Mouse (Mus musculus): ENCODE data around the gene Xbp1.
A peak's percentile ranks its signal among the peaks of the same experiment; 100 is the strongest.
"Not testable (repeated sequence)": the region's sequence is repeated elsewhere in the genome, so short reads cannot be mapped to it uniquely, and the experiment has no call there.

Gene Xbp1

DNA sequence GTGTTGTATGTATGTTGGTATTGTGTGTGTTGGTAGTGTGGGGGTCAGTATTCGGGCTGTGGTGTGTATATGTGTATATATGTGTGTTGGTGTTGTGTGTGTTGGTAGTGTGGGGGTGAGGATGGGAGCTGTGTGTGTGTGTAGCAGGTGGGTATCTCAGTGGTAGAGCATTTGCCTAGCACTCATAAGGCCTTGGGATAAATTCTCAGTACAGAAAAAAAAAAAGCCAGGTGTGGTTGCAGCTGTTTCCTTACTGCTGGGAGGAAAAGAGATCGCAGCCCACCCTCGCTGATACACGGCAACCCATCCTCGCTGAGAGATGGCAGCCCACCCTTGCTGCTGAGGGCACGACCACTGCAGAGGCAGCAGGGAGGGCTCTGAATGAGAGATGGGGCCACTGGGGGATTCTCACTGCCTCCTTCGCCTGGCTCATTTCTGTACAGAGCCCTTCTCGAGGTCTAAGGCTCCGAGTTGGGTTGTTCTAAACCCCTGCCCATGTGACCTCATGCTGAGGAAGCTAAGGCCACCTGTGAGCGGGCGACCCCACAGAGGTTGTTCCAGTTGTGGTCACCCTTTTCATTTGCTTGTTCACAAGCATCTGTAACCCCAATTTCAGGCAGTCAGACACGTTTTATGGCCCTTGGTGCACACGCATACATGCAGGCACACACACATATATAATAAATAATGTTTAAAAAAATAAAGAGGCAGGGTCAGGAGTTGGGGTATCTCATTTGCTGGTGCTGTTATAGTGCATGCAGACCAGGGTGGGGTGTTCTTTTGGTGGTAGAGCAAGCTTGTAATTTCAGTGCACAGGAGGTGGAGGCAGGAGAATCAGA lies 19.3 kb upstream of the Xbp1 start:
- no peak for DNase-seq (ENCODE audit: extremely low read depth, low read depth)

DNA sequence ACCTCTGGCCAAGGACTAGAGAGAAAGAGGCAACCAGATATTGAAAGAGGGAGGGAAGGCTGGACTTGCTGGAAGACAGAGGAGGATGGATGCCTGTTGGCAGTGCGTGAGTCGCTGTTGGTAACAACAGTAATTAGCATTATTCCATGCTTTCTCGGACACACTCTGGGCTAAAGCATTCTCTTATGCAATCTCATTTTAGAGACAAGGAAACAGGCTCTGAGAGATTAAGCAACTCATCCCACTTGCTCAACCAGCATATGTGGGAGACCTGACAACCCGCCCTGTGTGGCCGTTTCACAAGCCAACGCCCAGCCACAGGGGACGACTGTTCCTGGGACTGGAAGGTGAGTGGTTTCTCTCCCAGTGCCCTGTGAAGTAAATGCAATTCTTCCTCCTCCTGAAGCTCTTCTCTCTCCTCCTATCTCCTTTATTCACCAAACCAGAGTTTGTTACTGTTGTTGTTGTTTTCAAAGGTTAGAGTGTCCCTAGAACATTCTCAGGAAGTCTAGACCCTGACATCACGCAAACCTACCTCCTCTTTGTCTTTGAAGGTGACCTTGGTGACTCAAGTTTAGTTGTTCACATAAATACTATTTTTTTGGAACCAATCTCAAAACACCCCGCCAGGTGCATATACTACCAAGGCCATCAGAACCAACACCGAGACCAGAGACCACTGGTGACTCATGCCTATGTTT lies 18.0 kb upstream of the Xbp1 start:
- no peak for DNase-seq (ENCODE audit: extremely low read depth, low read depth)

DNA sequence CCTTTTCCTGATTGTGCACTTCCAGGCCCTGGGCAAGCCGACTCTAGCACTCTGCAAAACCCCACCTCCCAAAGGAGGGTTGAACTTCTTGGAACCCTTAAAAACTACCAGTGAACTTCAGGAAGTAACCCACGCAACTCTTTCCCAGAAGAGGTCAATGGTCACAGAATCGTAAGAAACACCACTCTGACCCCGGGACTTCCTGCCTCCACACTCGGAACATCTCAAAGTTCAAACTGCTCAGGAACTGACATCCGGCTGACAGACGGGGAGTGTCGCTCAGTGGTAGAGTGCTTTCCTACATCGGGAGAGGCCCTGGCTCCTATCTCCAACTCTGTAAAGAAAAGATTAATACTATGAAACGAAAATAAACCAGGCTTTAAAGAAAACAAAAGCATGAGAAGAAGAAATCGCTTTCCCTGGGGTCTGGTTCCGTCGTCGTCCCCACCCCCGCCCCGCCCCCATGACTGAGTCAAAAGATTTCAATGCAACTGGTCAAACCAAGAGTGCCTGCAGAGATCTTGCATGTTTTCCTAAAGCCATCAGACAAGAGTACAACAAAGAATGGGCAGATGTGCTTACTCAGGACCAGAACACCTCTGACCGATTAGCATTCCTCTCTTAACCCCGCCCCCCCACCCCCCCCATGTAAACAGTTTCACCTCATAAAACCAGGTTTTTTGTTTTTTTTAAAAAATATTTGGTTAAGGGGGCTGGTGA lies 14.4 kb upstream of the Xbp1 start:
- peak; percentile 33 for DNase-seq (ENCODE audit: extremely low read depth, low read depth)

DNA sequence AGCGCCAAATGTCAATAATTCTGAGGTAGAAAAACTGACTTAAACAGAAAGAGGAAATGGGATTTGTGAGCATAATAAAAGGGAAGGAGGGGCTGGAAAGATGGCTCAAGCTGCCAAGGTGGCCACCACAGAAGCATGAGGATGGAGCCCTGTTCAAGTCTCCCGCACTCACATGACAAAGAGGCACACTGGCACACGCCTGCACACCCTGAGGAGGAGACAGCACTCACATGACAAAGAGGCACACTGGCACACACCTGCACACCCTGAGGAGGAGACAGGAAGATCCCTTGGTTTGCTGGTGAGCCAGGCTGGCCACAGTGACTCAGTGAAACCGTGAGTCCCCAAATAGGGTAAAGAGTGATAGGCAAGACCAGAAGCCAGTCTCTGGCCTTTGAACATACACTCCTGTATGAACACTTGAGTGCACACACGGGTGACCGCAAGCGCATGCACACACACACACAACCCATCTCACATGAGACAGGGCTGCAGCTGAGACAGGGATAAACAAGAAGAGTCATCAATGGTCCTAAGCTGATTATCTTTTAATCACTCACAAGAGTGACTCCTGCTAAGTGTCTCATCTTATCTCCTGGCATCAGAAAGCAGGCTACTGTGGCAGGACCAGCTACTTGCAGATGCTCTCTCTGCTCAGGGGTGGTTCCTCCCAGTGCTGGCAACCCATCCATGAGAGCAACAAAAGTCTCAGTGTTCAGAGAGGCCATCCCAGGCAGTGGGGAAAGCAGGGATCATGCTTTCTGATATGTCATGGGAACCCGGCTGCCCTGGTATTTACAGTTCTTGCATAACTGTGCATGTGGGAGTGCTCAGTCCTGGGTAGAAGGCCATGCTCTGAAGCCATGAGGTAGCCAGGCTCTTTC lies 11.0 kb upstream of the Xbp1 start:
- DNase-seq (ENCODE audit: extremely low read depth, low read depth), result no peak

DNA sequence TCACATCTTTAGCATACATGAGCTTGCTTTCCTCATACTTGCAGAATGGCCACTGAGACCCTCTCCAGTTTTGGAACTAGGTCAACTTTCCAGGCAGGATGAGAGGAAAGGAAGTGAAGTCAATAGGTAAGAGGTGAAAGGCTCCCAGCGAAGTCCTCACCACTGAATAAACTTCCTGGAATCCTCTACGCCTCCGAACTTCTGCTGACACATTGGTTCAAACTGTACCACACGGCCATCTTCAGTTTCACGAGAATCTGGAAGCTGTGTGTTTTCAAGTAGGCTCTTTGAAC lies 10.4 kb upstream of the Xbp1 start:
- no peak for DNase-seq (ENCODE audit: extremely low read depth, low read depth)

DNA sequence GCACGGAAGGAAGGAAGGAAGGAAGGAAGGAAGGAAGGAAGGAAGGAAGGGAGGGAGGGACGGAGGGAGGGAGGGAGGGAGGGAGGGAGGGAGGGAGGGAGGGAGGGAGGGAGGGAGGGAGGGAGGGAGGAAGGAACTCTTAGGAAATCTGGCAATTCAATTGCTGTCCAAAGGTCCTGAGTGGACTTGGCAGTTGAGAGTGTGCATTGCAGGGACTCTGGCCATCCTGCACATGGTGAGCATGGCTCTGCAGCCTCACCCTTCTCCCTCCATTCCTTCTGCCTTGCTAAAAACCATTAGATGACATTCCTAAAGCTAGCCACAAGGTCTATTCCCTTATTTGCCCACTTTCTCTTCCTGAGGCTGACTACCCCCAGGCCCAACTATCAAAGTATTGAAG lies 9.8 kb upstream of the Xbp1 start:
- DNase-seq (ENCODE audit: extremely low read depth, low read depth), result not testable (repeated sequence)

DNA sequence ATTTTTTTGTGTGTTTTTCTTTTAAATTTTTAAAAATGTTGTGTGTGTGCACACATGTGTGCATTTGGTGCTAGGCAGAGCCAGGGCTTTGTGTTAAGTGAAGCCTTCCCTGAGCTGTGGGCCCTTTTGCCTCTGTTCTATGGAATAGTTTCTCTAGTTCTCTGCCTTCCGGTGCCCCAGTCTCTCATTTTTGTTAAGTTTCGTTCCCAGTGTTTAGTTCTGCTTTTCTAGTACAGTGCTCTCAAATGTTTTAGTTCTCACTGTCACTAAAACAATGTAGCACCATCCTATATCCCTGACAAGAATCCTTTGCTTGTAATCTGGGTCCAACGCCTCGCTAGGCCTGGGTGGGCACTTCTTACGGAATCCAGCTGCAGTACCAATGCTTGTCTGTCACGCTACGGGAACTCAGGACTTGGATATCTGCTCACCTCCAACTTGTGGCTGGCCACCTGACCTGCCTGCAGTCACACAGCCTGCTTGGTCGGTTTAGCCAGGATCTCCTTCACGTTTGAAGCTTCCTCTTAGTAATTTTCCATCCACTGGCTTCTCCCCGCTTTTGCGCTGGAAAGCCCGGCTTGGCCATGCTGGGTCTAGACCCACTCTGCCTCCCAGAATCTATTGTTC lies 8.2 kb upstream of the Xbp1 start:
- DNase-seq (ENCODE audit: extremely low read depth, low read depth), result peak; percentile 27

DNA sequence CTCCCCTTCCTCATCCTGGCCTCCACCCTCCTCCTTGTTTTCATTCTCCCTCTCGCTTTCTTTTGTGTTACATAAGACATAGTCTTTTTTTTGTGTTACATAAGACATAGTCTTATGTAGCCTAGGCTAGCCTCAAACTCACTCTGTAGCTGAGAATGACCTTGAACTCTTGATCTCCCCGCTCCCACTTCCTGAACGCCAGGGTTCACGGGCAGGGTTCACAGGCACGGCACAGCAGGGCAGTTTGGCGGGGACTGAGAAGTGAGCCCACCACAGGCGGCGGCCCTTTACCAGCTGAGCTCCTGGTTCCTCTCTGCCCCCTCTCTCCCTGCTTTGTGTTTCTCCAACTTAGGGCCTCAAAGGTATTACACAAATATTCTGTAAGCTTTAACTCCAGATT lies 7.5 kb upstream of the Xbp1 start:
- no peak for DNase-seq (ENCODE audit: extremely low read depth, low read depth)

DNA sequence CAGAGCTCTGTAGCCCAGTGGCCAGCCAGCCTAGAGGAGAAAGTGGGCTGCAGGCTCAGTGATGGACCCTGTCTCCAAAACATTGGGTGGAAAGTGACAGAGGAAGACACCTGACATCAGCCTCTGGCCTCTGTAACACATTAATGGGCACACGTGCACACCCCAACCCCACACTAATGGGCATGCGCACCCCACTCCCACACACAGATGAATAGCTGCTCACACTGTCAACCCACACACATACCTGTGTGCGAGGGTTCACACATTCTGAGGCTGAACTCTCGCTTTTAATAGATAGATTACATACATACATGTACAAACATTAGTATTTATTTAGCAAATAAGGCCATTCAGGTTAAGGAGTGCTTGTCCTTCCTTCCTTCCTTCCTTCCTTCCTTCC lies 6.4 kb upstream of the Xbp1 start:
- no peak for DNase-seq (ENCODE audit: extremely low read depth, low read depth)

DNA sequence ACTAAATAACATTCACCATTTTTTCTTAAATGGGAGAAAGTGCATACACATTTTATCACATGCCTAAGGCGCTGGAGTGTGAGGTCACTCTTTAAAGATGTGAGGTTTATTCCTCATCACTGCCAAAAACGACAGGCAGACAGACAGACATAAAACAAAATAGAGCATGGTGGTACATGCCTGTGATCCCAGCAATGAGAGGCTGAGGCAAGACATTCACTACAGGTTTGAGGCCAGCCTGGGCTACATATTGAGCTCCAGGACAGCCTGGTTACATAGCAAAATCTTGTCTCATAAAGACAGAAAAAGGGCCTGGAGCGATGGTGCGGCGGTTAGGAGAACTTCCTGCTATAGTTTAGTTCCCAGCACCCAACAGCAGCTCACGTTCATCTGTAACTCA lies 5.3 kb upstream of the Xbp1 start:
- no peak for DNase-seq (ENCODE audit: extremely low read depth, low read depth)

DNA sequence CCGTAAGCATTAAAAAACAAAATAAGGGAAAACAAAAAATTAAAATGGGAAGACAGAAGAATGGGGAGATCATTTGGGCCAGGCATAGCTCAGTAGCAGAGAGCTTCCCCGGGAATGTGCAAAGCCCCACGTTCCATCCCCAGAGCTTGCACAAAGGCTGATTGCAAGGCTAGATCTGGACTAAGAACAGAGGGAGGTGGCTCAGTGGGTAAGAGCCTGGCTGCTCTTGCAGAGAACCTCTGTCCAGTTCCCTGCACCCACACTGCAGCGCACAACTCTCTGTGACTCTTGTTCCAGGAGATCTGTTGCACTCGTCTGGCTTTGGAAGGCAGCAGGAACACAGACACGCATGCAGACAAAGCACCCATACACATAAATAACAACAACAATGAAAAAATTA lies 4.8 kb upstream of the Xbp1 start:
- no peak for DNase-seq (ENCODE audit: extremely low read depth, low read depth)

DNA sequence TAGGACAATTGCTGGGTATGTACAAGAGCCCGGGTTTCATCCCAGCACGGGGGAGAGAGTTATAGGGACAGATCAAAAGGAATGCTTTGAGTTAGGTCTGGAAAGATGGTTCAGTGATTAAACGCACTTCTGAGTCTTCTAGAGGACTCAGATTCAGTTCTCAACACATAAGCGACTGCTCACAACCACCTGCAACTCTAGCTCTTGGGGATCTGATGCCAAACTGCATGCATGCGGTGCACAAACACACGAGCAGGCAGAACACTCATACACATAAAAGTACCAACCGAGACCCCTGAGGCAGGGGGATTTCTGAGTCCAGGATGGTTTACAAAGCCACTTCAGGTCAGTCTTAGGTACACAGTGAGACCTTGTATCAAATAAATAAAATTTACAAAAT lies 4.3 kb upstream of the Xbp1 start:
- no peak for DNase-seq (ENCODE audit: extremely low read depth, low read depth)

DNA sequence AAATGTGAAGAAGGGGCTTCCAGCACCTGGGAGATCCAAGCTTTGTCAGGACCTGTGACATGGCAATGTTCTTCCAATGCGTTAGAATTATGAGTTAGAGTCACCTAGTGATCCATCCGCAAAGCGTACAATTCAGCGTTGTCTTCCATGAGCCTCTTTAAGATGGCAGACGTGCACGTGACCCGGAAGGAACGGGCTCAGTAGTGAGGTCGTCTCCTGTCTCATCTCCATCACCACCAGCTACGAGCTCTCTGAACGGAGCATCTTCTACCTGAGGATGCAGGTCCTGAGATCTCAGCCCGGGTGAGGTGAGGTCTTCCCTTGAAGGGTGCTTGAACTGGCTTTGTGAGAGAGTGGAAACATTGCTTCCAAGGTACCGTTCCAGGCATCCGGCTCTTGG lies 3.8 kb upstream of the Xbp1 start:
- no peak for DNase-seq (ENCODE audit: extremely low read depth, low read depth)

DNA sequence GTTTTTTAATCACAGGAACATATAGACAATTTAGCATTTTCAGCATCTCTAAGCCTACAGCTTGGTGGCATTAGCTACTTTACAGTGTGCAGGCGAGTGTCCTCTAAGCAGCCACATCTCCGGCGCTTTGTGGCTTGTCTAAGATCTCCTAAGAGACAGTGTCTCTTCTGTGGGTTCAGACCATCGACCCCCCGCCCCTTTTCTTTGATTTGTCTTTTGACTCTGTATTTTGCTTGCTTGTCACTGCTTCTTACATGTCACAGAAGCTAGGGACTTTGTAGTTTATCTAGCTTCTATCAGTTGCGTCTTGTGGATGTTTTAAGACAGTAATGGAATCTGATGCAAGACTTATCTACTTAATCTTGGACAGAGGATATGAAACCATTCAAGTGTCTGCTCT lies 3.1 kb upstream of the Xbp1 start:
- no peak for DNase-seq (ENCODE audit: extremely low read depth, low read depth)

DNA sequence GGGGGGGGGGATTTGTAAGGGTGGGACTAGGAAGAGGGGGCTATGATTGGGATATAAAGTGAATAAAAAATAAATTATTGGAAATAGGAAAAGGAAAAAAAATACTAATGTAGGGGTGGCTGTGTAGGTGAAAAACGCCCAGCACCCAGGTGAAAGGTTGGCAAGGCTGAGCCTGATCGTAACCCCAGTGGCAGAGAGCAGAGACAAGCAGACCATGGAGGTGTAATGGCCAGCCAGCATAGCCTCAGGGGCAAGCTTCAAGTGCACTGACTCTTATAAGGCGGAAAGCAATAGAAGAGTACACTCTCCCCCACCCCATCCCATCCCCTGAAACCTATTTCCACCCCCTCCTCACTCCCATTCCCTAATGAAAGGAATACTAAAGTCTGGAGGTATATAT lies 778 bp upstream of the Xbp1 start:
- no peak for DNase-seq (ENCODE audit: extremely low read depth, low read depth)

DNA sequence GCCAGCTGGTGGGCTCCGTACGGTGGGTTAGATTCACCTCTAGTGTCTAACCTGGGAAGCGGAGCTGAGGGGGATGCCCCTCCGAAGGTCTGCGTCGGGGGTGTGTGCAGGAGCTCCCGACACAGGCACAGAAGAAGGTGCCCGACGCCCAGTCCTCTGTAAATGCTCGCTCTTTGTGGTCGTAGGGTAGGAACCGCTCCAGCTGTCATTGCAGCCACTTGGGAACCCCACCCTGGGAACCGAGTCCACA lies 732 bp downstream of the Xbp1 start:
- DNase-seq (ENCODE audit: extremely low read depth, low read depth), result no peak

DNA sequence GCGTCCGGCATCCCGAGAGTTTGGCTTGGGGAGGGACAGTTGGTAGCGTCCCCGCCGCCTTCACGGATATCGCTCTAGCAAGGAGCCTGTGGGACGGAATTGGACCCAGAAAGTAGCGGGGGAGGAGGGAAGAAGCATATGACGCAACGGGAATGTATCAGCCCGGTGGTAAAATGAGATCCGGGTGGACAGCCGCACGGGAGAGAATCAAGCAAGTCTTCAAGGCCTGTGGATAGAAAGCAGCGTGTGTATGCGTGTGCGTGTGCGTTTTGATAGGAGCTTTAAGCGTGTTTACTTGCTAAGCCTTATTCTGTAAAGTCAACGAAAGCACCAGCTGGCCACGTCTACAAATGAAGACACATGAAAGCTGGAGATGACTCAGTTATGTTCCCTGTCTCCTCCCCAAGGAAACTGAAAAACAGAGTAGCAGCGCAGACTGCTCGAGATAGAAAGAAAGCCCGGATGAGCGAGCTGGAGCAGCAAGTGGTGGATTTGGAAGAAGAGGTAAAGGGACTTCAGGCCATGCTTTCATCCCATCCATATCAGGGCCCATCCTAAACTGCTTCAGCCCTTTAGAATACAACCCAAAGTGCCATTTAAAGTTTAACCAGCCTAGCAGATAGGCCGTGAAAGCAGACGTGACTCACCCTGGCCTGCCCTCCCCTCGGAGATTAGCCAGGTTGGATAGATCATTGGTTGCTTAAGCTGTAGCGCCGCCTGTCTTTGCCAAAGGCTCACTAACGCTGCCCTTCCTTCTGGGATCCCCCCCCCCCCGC lies 1.2 kb downstream of the Xbp1 start:
- DNase-seq (ENCODE audit: extremely low read depth, low read depth), result peak; percentile 77

DNA sequence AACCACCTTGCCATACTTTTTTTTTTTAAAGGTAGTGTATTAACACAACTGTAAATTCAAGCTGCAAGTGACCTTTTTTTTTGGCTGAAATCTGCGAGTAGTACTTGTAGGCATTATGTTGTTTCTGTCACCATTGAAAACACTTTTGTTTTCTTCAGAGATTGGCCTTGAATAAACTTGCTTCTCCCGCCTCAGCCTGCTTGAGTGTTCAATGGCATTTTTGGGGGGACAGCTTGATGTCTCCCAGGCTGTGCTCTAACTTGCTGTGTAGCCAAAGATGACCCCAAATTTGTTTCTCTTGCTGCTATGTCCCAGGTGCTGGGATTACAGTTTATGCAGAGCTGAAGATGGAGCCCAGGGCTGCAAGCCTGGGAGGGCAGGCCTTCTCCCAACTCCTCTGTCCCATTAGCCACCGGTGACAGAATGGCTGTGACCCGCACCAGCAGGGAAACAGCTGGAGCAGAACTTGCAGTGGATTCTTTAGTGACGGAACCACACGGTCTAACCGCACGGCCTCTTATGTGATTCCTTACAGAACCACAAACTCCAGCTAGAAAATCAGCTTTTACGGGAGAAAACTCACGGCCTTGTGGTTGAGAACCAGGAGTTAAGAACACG lies 2.4 kb downstream of the Xbp1 start:
- DNase-seq (ENCODE audit: extremely low read depth, low read depth), result no peak

DNA sequence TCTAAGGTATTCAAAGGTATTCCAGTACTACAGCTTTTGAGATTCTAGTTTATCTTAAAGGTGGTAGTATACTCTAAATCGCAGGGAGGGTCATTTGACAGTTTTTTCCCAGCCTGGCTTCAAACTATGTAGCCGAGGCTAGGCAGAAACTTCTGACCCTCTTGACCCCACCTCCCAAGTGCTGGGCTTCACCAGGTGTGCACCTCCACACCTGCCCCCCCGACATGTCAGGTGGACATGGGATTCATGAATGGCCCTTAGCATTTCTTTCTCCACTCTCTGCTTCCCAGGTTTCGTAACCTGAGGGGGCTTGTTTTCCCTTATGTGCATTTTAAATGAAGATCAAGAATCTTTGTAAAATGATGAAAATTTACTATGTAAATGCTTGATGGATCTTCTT lies 5.0 kb downstream of the Xbp1 start:
- no peak for DNase-seq (ENCODE audit: extremely low read depth, low read depth)
